Mouse (Mus musculus) hindbrain, postnatal 0 days (tissue): Measurements from ENCODE around the gene Btbd16. TPM values are rescaled to one million over a fixed set of nuclear protein-coding genes. Genes with fewer than 3 reads are reported as not detected.

Source experiments
- ATAC-seq: fragments of 200-750 bp; cut with Nextera tagmentation; 2 replicates; pipeline ENCODE4 v1.8.0; 2017; ENCODE audit warnings: mild to moderate bottlenecking, moderate TSS enrichment, moderate library complexity
- DNase-seq: peaks from one replicate; pipeline ENCODE4 v3.0.0-alpha.2; 2015; ENCODE audit warnings: low spot score
- H3K27ac ChIP-seq: fragments of 300-500 bp; sonication (generic); 2 replicates; pipeline ENCODE4 v1.5.1; 2014; ENCODE audit warnings: mild to moderate bottlenecking
- H3K27me3 ChIP-seq: fragments of 300-500 bp; sonication (generic); 2 replicates; pipeline ENCODE4 v1.6.1; 2014; ENCODE audit warnings: low read length, mixed read lengths; ENCODE audit not compliant: insufficient read depth
- H3K36me3 ChIP-seq: fragments of 300-500 bp; sonication (generic); 2 replicates; pipeline ENCODE4 v1.6.1; 2014; ENCODE audit warnings: low read length, mixed read lengths; ENCODE audit not compliant: insufficient read depth
- H3K4me1 ChIP-seq: fragments of 300-500 bp; sonication (generic); 2 replicates; pipeline ENCODE4 v1.6.1; 2014; ENCODE audit warnings: antibody characterized with exemption, low read length, mixed read lengths; ENCODE audit not compliant: insufficient read depth
- H3K4me2 ChIP-seq: fragments of 300-500 bp; sonication (generic); 2 replicates; pipeline ENCODE4 v1.6.1; 2014; ENCODE audit warnings: low read depth, mild to moderate bottlenecking, low read length, moderate library complexity, mixed read lengths
- H3K4me3 ChIP-seq: fragments of 300-500 bp; sonication (generic); 2 replicates; pipeline ENCODE4 v1.5.1; 2014; ENCODE audit warnings: low read length
- H3K9ac ChIP-seq: fragments of 300-500 bp; sonication (generic); replicated peaks from 2 replicates; pipeline ENCODE4 v1.6.1; 2014; ENCODE audit warnings: mild to moderate bottlenecking, low read length, moderate library complexity, mixed read lengths
- H3K9me3 ChIP-seq: fragments of 300-500 bp; sonication (generic); 2 replicates; pipeline ENCODE4 v1.6.1; 2016; ENCODE audit warnings: low read length, mixed read lengths
- CTCF ChIP-seq: IDR thresholded peaks from 2 replicates; pipeline ENCODE4 v1.5.1; 2016; ENCODE audit warnings: antibody characterized with exemption, control low read depth, low read depth
- WGBS: fragments of 180-500 bp; shearing (Covaris S2); extraction: QIAGEN DNeasy Blood & Tissue Kit; methylation state at CpG from one replicate; pipeline ENCODE4 v1.1.7; 2014; 5-methylcytosine and 5-hydroxymethylcytosine counted together
- polyA plus RNA-seq: library from polyadenylated mRNA; unstranded; fragments of >200 nt; fragmentation: Nextera tagmentation; extraction: Ambion mirVana; gene quantifications from 2 replicates; pipeline ENCODE4 v1.2.1, GENCODE M21; 2015
- total RNA-seq: library from RNA; depleted of rRNA; stranded (reverse); fragments of >200 nt; gene quantifications from 2 replicates; pipeline ENCODE4 v1.2.3, GENCODE M21; 2014

Gene Btbd16
- total and polyA plus RNA-seq, 2 experiments from 2014 or later = 0.18 TPM; not detected in 1

- H3K27ac ChIP-seq = no peak overlapping the region
- 69% methylated on average over 4 of the region's 4 CpGs for WGBS
- no peaks in the 10 kb centered on the region for H3K9me3 ChIP-seq
- no peak for TF ChIP-seq CTCF
- no peak overlapping the region for H3K9ac ChIP-seq
- H3K36me3 ChIP-seq = no peaks in the 10 kb centered on the region
- no peaks in the 10 kb centered on the region for H3K27me3 ChIP-seq
- ATAC-seq (no peak), DNase-seq (no peak)
- no peak overlapping the region for H3K4me3 ChIP-seq
- H3K4me1 ChIP-seq = no peaks in the 10 kb centered on the region
- no peak overlapping the region for H3K4me2 ChIP-seq
Measured at GRCm38 (mm10) chr7:130854684-130855292, 80.9 kb downstream of the Btbd16 start.

- H3K27ac ChIP-seq = no peak overlapping the region
- no peaks in the 10 kb centered on the region for H3K27me3 ChIP-seq
- peaks cover 2% of the 10 kb centered on the region; the same call in 1 of the 2 replicates for H3K4me1 ChIP-seq
- WGBS = 26% methylated on average over 3 of the region's 3 CpGs
- no peak overlapping the region for H3K4me3 ChIP-seq
- ATAC-seq (no peak), DNase-seq (no peak)
- TF ChIP-seq CTCF = no peak
- H3K4me2 ChIP-seq = no peak overlapping the region
- no peaks in the 10 kb centered on the region for H3K9me3 ChIP-seq
- no peak overlapping the region for H3K9ac ChIP-seq
- no peaks in the 10 kb centered on the region for H3K36me3 ChIP-seq
Measured at GRCm38 (mm10) chr7:130855681-130856080, 81.8 kb downstream of the Btbd16 start.

- no peak overlapping the region for H3K27ac ChIP-seq
- no peaks in the 10 kb centered on the region for H3K9me3 ChIP-seq
- H3K4me1 ChIP-seq = peaks cover 6% of the 10 kb centered on the region; the same call in 1 of the 2 replicates
- 68% methylated on average over 6 of the region's 6 CpGs for WGBS
- ATAC-seq (no peak), DNase-seq (no peak)
- no peaks in the 10 kb centered on the region for H3K27me3 ChIP-seq
- H3K4me3 ChIP-seq = no peak overlapping the region
- no peak overlapping the region for H3K9ac ChIP-seq
- no peak overlapping the region for H3K4me2 ChIP-seq
- H3K36me3 ChIP-seq = no peaks in the 10 kb centered on the region
- TF ChIP-seq CTCF = no peak
Measured at GRCm38 (mm10) chr7:130857973-130858372, 84.1 kb downstream of the Btbd16 start.

GRCm38 (mm10) chr7:130859926-130860325 lies 86.1 kb downstream of the Btbd16 start:
- DNase-seq = no peak
- peaks cover 6% of the 10 kb centered on the region; the same call in 1 of the 2 replicates for H3K4me1 ChIP-seq
- 24% methylated on average over 5 of the region's 5 CpGs for WGBS

GRCm38 (mm10) chr7:130860721-130861142 lies 86.9 kb downstream of the Btbd16 start:
- H3K4me1 ChIP-seq = peaks cover 6% of the 10 kb centered on the region; the same call in 1 of the 2 replicates
- no peaks in the 10 kb centered on the region for H3K9me3 ChIP-seq
- no peaks in the 10 kb centered on the region for H3K27me3 ChIP-seq
- DNase-seq = peak; percentile 32
- WGBS = 15% methylated on average over 11 of the region's 11 CpGs
- H3K4me2 ChIP-seq = no peak overlapping the region
- no peak overlapping the region for H3K4me3 ChIP-seq
- no peak overlapping the region for H3K9ac ChIP-seq
- H3K36me3 ChIP-seq = no peaks in the 10 kb centered on the region
- no peak for ATAC-seq
- no peak for TF ChIP-seq CTCF
- H3K27ac ChIP-seq = no peak overlapping the region

More at GRCm38 (mm10) chr7:130859926-130860325, 86.1 kb downstream of the Btbd16 start:
- Histone ChIP-seq H3K27ac (no peak overlapping the region), H3K4me2 (no peak overlapping the region), H3K36me3 (no peaks in the 10 kb centered on the region), H3K27me3 (no peaks in the 10 kb centered on the region), H3K9me3 (no peaks in the 10 kb centered on the region), H3K9ac (no peak overlapping the region), H3K4me3 (no peak overlapping the region)
- no peak for TF ChIP-seq CTCF
- ATAC-seq = no peak

GRCm38 (mm10) chr7:130862501-130862900 lies 88.6 kb downstream of the Btbd16 start:
- no peak for ATAC-seq
- Histone ChIP-seq H3K4me3 (no peak overlapping the region), H3K4me1 (peaks cover 10% of the 10 kb centered on the region), H3K27me3 (no peaks in the 10 kb centered on the region), H3K4me2 (no peak overlapping the region), H3K9me3 (no peaks in the 10 kb centered on the region), H3K9ac (no peak overlapping the region), H3K27ac (no peak overlapping the region), H3K36me3 (no peaks in the 10 kb centered on the region)
- DNase-seq = no peak
- TF ChIP-seq CTCF = no peak
- 50% methylated on average over 1 of the region's 1 CpGs for WGBS

- DNase-seq = no peak
- peaks cover 10% of the 10 kb centered on the region for H3K4me1 ChIP-seq
- no peak for ATAC-seq
- H3K36me3 ChIP-seq = no peaks in the 10 kb centered on the region
- H3K9ac ChIP-seq = no peak overlapping the region
- H3K4me3 ChIP-seq = no peak overlapping the region
- H3K27ac ChIP-seq = no peak overlapping the region
- no peaks in the 10 kb centered on the region for H3K27me3 ChIP-seq
- no peaks in the 10 kb centered on the region for H3K9me3 ChIP-seq
- TF ChIP-seq CTCF = no peak
- WGBS = 75% methylated on average over 7 of the region's 7 CpGs
- no peak overlapping the region for H3K4me2 ChIP-seq
Measured at GRCm38 (mm10) chr7:130864711-130865110, 90.8 kb downstream of the Btbd16 start.
